Mouse (Mus musculus) kidney, adult 9 months (tissue): ENCODE results near the gene Lnpep.
"Not testable (repeated sequence)": the region's sequence is repeated elsewhere in the genome, so short reads cannot be mapped to it uniquely, and the experiment has no call there.

Source experiments
- DNase-seq: peaks from one replicate; pipeline ENCODE4 v3.0.0; 2022

Lnpep gene

GRCm38 (mm10) chr17:17608416-17608988 lies 16.3 kb downstream of the Lnpep start:
- DNase-seq: peak; percentile 32

- DNase-seq: no peak
Observed at GRCm38 (mm10) chr17:17604554-17604953, 20.3 kb downstream of the Lnpep start.

- peak; percentile 34 for DNase-seq
Observed at GRCm38 (mm10) chr17:17603609-17604008, 21.2 kb downstream of the Lnpep start.

GRCm38 (mm10) chr17:17602786-17603185 lies 22.1 kb downstream of the Lnpep start:
- DNase-seq: no peak

DNA sequence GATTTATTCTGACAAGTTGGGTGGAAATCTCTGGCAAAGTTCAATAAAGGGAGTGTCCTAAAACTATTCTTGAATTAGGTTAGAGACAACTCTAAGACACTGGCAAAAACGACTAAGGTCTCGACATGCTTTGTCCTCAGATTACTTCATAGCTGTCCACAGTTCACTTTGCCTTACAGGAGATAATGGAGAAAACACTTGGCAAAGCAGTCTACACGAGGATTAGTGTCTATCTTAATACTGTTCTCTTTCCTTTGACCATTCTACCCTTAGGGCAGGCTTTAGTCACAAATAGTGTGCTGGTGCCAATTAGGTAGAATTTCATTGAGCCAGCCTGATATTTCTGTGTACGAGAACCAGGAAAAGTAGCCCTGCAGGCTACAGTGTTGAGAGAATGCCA lies 22.5 kb downstream of the Lnpep start:
- DNase-seq: no peak

GRCm38 (mm10) chr17:17600804-17601252 lies 24.0 kb downstream of the Lnpep start:
- peak; percentile 79 for DNase-seq

DNA sequence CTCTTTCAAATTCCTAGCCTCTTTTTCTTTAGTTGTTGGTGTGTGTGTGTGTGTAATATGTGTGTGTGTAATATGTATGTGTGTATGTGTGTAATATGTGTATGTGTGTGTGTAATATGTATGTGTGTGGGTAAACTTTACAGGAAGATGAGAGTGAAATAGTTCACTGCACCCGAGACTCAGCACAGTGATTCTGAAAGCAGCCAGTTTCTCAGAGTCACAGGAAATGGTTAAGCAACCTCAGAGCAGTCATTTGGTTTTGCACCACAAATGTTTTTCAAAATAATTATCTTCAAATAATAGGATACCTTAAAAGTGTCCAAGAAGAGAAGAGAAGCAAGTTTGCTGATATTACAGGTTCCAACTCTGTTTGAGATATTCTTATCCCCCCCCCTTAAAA lies 24.8 kb downstream of the Lnpep start:
- DNase-seq: no peak

- DNase-seq: no peak
Observed at GRCm38 (mm10) chr17:17598355-17598754, 26.5 kb downstream of the Lnpep start.

DNA sequence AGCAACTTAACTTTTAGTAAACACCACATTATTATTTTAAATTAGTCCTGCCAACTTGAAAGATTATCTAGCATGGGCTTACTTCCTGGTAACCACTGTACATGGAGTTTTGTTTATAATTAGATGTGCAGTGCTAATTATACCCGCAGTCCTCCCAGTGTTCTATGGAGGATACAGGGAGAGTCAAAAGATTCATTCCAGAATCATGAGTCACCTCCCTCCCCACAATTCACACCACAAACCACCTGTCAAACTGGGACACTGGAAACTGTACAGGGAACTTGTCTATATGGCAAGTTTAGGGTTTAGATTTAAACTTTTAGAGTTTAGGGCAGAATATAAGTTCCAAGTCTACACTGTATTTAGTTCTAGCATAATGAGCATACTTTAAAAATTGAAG lies 31.9 kb downstream of the Lnpep start:
- DNase-seq: no peak

DNA sequence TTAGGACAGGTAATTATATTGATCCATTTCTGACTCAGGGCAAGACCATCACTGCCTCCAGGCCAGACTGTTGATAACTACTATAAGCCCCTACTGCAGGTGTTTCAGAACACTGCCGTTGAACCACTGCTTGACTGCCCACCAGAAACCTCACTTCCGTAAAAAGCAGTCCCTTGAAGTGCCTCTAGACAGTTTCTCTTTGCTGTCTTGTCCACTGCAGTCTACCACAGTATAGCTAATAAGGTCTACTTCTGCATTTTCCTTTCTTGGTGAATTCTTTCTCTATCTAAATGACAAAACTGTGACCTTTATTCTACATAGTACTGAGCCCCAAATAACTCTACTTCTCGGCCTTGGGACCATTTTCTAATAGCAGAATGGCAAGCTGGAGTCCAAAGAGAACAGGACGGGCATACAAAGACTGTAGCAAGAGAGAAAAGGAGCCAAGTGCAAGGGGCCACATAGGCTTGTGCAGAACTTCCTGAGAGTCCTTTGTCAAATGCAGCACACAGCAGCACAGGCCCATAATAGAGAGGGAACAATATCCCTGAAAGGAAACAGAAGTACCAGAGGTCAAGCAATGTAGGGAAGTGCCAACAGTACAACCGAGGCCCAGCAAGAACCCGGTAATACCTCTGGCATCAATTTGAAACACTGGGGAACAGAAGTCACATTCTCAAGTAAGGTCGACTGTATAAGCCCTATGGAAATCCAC lies 37.4 kb downstream of the Lnpep start:
- DNase-seq: no peak

DNA sequence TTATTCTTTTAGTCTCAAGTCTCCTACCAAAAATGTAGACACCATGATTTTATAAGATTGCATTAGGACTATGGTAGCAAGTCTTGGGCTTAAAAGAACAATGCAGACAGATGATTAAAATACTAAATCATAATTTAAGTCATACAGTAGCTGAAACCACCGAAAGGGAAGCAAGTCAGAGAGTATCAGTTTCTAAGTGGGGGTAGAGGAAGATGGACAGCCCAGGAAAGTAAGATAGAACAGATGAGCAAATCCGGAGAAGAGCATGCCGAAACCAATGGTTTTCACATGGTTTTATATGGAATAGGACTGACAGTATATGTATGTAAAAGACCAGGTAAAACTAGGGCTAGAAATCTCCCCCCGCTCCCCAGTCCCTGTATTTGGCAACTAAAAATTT lies 39.7 kb downstream of the Lnpep start:
- DNase-seq: no peak

DNA sequence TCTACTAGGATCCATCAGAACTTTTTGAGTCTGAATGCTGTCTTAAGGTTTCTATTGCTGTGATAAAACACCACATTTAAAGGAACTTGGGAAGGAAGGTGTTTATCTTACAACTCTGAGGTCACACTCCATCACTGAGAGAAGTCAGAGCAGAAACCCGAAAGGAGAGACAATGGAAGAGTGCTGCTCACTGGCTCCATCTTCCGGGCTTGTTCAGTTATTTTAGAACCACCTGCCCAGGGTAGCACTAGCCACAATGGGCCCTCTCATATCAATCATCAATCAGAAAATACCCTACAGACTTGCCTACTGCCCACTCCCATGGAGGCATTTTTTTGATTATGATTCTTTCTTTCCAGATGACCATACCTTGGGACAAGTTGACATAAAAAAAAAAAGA lies 41.0 kb downstream of the Lnpep start:
- no peak for DNase-seq

GRCm38 (mm10) chr17:17581234-17581633 lies 43.6 kb downstream of the Lnpep start:
- DNase-seq: no peak

DNA sequence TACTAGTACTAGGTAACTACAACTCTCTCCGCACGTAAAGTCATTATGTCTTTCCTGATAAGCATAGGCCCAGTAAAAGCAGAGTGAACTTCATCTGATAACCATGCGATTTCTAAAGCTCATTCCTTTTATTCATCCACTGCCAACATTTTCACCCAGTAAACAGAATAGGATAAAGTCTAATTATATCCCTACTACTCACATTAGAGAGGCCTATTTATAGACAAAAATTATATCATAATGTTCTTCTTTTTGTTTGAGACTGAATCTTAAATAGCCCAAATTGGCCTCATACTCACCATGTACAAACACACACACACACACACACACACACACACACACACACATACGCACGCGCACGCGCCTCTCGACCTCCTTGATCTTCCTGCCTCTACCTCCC lies 48.5 kb downstream of the Lnpep start:
- DNase-seq: no peak

DNA sequence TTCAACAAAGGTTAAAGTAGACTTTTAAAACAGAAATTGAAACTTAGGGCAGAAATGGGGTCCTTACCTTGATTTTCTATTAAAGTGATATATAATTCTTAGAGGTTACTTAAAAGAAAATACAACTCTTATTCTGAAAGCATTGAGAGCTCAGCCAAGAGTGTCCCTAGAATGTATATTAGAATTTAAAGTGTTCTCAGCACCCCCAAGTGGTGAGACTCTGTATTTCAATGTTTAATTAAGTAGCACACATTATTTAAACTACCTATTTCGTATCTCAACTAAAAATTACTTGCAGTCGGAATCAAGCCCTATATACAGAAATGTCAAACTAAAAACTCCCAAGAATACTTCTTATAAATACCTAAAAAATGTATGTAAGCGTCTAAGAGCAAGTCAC lies 57.8 kb downstream of the Lnpep start:
- DNase-seq: peak; percentile 65

- DNase-seq: no peak
Observed at GRCm38 (mm10) chr17:17548958-17549357, 75.9 kb downstream of the Lnpep start.

- no peak for DNase-seq
Observed at GRCm38 (mm10) chr17:17531338-17531737, 93.5 kb downstream of the Lnpep start.

- DNase-seq: no peak
Observed at GRCm38 (mm10) chr17:17516384-17517016, 108.3 kb downstream of the Lnpep start.

- no peak for DNase-seq
Observed at GRCm38 (mm10) chr17:17506677-17507076, 118.2 kb downstream of the Lnpep start.

DNA sequence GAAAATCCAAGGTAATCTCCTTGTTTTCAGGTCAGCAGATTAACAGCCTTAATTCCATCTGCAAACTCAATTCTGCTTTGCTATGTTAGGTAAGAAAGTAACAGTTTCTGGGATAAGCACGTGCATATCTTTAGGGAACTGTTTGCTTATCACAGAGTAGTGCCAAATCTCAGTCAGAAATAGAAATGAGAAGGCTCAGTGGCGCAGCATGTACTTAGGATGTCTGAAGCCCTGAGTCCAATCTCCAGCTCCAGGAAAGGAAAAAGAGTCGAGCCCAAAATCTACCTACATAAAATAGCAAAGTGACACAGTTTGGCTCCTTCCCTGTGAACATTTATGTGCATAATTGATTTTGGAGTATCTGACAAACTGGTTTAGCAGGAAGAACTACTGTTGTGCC lies 125.6 kb downstream of the Lnpep start:
- DNase-seq: peak; percentile 12

DNA sequence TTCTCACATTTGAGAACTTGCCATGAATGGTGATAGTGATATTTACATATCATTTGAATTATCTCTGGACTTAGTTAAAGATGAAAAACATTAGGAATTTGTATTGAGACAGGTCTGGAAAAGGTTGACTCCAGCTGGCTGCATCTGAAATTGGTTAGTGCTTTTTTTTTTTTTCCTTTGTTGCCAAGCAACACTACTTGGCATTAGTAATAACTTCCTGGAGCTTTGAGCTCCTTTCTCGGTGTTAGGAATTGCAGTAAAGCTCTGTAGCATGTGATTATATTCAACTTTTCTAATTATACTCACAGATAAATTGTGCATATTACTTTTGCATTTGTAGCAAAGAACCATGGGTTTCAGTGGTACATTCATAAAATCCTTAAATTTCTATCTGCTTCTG lies 126.0 kb downstream of the Lnpep start:
- peak; percentile 12 for DNase-seq

DNA sequence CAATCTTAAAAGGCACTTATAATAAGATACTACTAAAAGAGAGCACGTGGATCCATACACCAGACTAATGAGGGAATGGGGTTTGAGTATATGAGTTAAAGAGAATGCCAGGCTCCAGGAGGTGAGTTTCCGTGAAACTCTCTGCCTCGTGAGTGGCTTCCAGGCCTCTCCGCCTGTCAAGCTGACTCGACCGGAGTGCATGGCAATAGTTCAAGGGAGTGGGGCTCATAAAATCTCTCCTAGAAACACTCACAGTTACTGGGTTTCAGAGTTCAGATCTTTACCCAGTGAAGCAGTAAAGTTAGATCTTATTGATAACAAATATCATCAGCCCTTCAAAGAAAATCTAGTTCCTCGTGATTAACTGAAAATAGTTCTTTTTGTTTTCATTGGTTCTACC lies 128.1 kb downstream of the Lnpep start:
- no peak for DNase-seq

GRCm38 (mm10) chr17:17496234-17496633 lies 128.6 kb downstream of the Lnpep start:
- DNase-seq: not testable (repeated sequence)

DNA sequence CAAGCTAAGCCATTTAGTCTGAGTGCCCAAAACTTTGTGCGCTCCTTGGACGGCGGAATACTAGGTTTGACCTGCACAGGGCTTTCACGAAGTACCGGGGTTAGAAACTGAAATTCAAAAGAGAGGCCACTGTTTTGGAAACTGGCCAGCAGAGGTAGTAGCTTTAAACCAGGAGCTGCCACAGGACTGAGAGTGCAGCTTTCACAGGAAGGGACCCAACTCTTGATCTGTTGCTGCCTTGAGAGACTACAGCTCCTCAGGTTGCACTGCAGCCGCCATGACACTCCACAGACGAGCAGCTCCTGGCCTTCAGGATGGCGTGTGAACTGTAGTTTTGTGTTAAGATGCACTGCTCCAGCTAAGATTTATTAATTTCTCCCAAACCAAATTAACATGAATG lies 132.7 kb downstream of the Lnpep start:
- no peak for DNase-seq
